In the genomic region with DNA sequence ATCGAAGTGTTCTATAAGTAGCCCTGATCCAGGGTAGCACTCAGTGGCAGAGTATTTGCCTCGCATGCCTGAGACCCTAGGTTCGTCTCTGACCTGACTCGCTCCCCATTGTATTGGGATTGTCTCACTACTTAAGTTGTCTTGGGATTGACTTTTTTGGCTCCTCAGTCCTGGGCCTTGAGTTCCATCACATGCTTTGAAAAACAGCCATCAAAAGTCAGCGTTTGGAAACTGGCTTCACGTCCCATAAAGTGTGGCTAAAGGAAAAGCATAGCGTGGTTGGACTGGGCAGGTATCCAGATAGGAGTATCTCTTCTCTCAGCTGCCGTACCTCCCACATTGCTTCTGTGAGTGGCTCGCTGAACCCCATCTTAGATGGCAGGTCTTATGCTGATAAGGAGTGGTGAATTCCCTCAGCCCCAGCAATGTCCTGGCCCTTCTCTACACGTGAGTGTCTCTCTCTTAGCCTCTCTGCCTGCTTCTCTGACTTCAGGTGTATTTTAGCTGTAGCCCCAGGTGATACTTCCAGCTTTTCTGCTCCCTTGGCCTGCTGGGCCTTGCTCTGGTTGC, we compare ENCODE assay signal across 22 mouse cellular contexts. TPM values are rescaled to one million over a fixed set of nuclear protein-coding genes. Genes with fewer than 3 reads are reported as not detected.
DNase-seq lines count a peak whose midpoint lies in the region; ATAC-seq lines count a peak whose summit lies in the region.
"Had no signal": no experiment of that assay in that cellular context is flagged by ENCODE, and none has a peak within 500 bp of the region (broad histone marks: within the 10 kb centered on the region; RNA-seq: fewer than 3 reads in every experiment).

No protein-coding gene starts in this region.

- no peak overlapping the region for H3K4me2 ChIP-seq in liver, embryonic 12.5 days
- H3K4me2 ChIP-seq: forebrain, embryonic 13.5 days; heart, embryonic 15.5 days; hindbrain, embryonic 15.5 days; intestine, embryonic 15.5 days; midbrain, embryonic 12.5 days; neural tube, embryonic 13.5 days; stomach, embryonic 15.5 days had no signal

- no peak overlapping the region for H3K4me3 ChIP-seq in liver, embryonic 12.5 days
- H3K4me3 ChIP-seq: embryonic facial prominence, embryonic 10.5 days; forebrain, embryonic 13.5 days; heart, adult 2 months; heart, embryonic 15.5 days; hindbrain, embryonic 15.5 days; intestine, embryonic 15.5 days; midbrain, embryonic 12.5 days; neural tube, embryonic 13.5 days; stomach, embryonic 15.5 days had no signal

- peak; percentile 46 for DNase-seq in cerebellum, postnatal 25 days
- no peak for DNase-seq in cerebellum, adult 9-11 months
- DNase-seq in brain, adult 2 months (ENCODE audit: low read depth, low spot score), result peak; percentile 52
- DNase-seq in urinary bladder, postnatal 14 days (ENCODE audit: low spot score), result no peak
- no peak for DNase-seq in neural tube, embryonic 10.5 days (ENCODE audit: extremely low spot score, low spot score)
- DNase-seq: adrenal gland, postnatal 14 days; B cell, adult 2 months; gastrocnemius, postnatal 25 days; heart, adult 2 months; heart, postnatal 4 days had no signal

- H3K27me3 ChIP-seq in liver, embryonic 12.5 days (replicated peaks), result peaks cover 11% of the 10 kb centered on the region; the same call in 1 of the 2 replicates
- H3K27me3 ChIP-seq: forebrain, embryonic 13.5 days; heart, embryonic 15.5 days; hindbrain, embryonic 15.5 days; intestine, embryonic 15.5 days; midbrain, embryonic 12.5 days; neural tube, embryonic 13.5 days; stomach, embryonic 15.5 days had no signal

- H3K9me3 ChIP-seq in liver, embryonic 12.5 days (replicated peaks), result no peaks in the 10 kb centered on the region
- H3K9me3 ChIP-seq: embryonic facial prominence, embryonic 10.5 days; forebrain, embryonic 13.5 days; heart, embryonic 15.5 days; hindbrain, embryonic 15.5 days; intestine, embryonic 15.5 days; midbrain, embryonic 12.5 days; neural tube, embryonic 13.5 days; stomach, embryonic 15.5 days had no signal

- ATAC-seq in liver, embryonic 12.5 days, result peak; percentile 81
- ATAC-seq in megakaryocyte-erythroid progenitor cell, adult 5-6 weeks (replicated peaks; ENCODE audit: low FRiP score, low TSS enrichment, poor library complexity, severe bottlenecking), result peak; percentile 94
- ATAC-seq: activated CD4-positive, CD25-positive, alpha-beta regulatory T cell, adult 4 months; forebrain, embryonic 13.5 days; intestine, embryonic 15.5 days had no signal

- 54% methylated on average over 10 of the region's 10 CpGs for WGBS in liver, embryonic 12.5 days (ENCODE audit: insufficient replicate concordance)

- peaks cover 8% of the 10 kb centered on the region; the same call in 1 of the 2 replicates for H3K4me1 ChIP-seq in liver, embryonic 12.5 days
- H3K4me1 ChIP-seq: heart, embryonic 15.5 days; intestine, embryonic 15.5 days; stomach, embryonic 15.5 days had no signal

- H3K9ac ChIP-seq in liver, embryonic 12.5 days, result no peak overlapping the region
- H3K9ac ChIP-seq: forebrain, embryonic 13.5 days; heart, embryonic 15.5 days; hindbrain, embryonic 15.5 days; intestine, embryonic 15.5 days; midbrain, embryonic 12.5 days; neural tube, embryonic 13.5 days; stomach, embryonic 15.5 days had no signal

- no peaks in the 10 kb centered on the region for H3K36me3 ChIP-seq in liver, embryonic 12.5 days
- H3K36me3 ChIP-seq: embryonic facial prominence, embryonic 10.5 days; heart, embryonic 15.5 days; hindbrain, embryonic 15.5 days; intestine, embryonic 15.5 days; midbrain, embryonic 12.5 days; neural tube, embryonic 13.5 days; stomach, embryonic 15.5 days had no signal

- no peak overlapping the region for H3K27ac ChIP-seq in liver, embryonic 12.5 days
- H3K27ac ChIP-seq: embryonic facial prominence, embryonic 10.5 days; forebrain, embryonic 13.5 days; heart, adult 2 months; heart, embryonic 15.5 days; hindbrain, embryonic 15.5 days; intestine, embryonic 15.5 days; macrophage; midbrain, embryonic 12.5 days; neural tube, embryonic 13.5 days; stomach, embryonic 15.5 days had no signal

RNA-seq across cellular contexts. Expression of gene Ubash3b, which starts 34.3 kb away (rescaled TPM):
- 12.2 and 14.0 TPM in 2 replicates for polyA plus RNA-seq in liver, embryonic 12.5 days (2016; fragmentation: Nextera tagmentation; extraction: Ambion mirVana)
- 5.6 and 13.3 TPM in 2 replicates for total RNA-seq in megakaryocyte-erythroid progenitor cell, adult 5-6 weeks (2014; fragmentation: Nextera tagmentation)
- 3.7 and 4.0 TPM in 2 replicates for total RNA-seq in megakaryocyte-erythroid progenitor cell, adult 5-6 weeks (2017)

Comparison
In these comparisons a context has a peak if more than half of its experiments do, and no peak if none do; other contexts are left out.
1. DNase-seq: peak in cerebellum, postnatal 25 days (2 of 2) and brain, adult 2 months (single experiment); none in cerebellum, adult 9-11 months (single experiment), urinary bladder, postnatal 14 days (single experiment) and neural tube, embryonic 10.5 days (single experiment).